Mouse (Mus musculus): ENCODE results near the gene Cnnm2.
"Not testable (repeated sequence)": the region's sequence is repeated elsewhere in the genome, so short reads cannot be mapped to it uniquely, and the experiment has no call there.

Cnnm2 gene

GRCm38 (mm10) chr19:46761247-46761946, at the start of gene Cnnm2:
TSS of gene Cnnm2 (plus strand) at chr19:46761596.
- peak; percentile 100 for DNase-seq (ENCODE audit: low spot score in 2 of 2)

- DNase-seq (ENCODE audit: low spot score in 2 of 2) = no peak
These were observed 47.2 kb upstream of the Cnnm2 start for GRCm38 (mm10) chr19:46714234-46714633.

GRCm38 (mm10) chr19:46715016-46715415, 46.4 kb upstream of the Cnnm2 start:
- no peak for DNase-seq (ENCODE audit: low spot score in 2 of 2)

- no peak for DNase-seq (ENCODE audit: low spot score in 2 of 2)
These were observed 43.2 kb upstream of the Cnnm2 start for GRCm38 (mm10) chr19:46718150-46718549.

- no peak for DNase-seq (ENCODE audit: low spot score in 2 of 2)
These were observed 37.0 kb upstream of the Cnnm2 start for GRCm38 (mm10) chr19:46724411-46724810.

- DNase-seq (ENCODE audit: low spot score in 2 of 2) = no peak
These were observed 35.3 kb upstream of the Cnnm2 start for GRCm38 (mm10) chr19:46726142-46726541.

GRCm38 (mm10) chr19:46727140-46727736, 34.2 kb upstream of the Cnnm2 start:
- DNase-seq (ENCODE audit: low spot score in 2 of 2) = no peak

GRCm38 (mm10) chr19:46727945-46728540, 33.4 kb upstream of the Cnnm2 start:
- DNase-seq (ENCODE audit: low spot score in 2 of 2) = no peak

GRCm38 (mm10) chr19:46728909-46729308, 32.5 kb upstream of the Cnnm2 start:
- no peak for DNase-seq (ENCODE audit: low spot score in 2 of 2)

- no peak for DNase-seq (ENCODE audit: low spot score in 2 of 2)
These were observed 30.0 kb upstream of the Cnnm2 start for GRCm38 (mm10) chr19:46731351-46731750.

GRCm38 (mm10) chr19:46732673-46733072, 28.7 kb upstream of the Cnnm2 start:
- DNase-seq (ENCODE audit: low spot score in 2 of 2) = not testable (repeated sequence)

GRCm38 (mm10) chr19:46733626-46734025, 27.8 kb upstream of the Cnnm2 start:
- no peak for DNase-seq (ENCODE audit: low spot score in 2 of 2)

GRCm38 (mm10) chr19:46735241-46735640, 26.2 kb upstream of the Cnnm2 start:
- no peak for DNase-seq (ENCODE audit: low spot score in 2 of 2)

GRCm38 (mm10) chr19:46737106-46737505, 24.3 kb upstream of the Cnnm2 start:
- DNase-seq (ENCODE audit: low spot score in 2 of 2) = no peak

GRCm38 (mm10) chr19:46740341-46741008, 20.9 kb upstream of the Cnnm2 start:
- DNase-seq (ENCODE audit: low spot score in 2 of 2) = peak in 1 of 2 experiments; percentile 61

GRCm38 (mm10) chr19:46741574-46741973, 19.8 kb upstream of the Cnnm2 start:
- DNase-seq (ENCODE audit: low spot score in 2 of 2) = no peak

- no peak for DNase-seq (ENCODE audit: low spot score in 2 of 2)
These were observed 16.7 kb upstream of the Cnnm2 start for GRCm38 (mm10) chr19:46744681-46745080.

GRCm38 (mm10) chr19:46747799-46748198, 13.6 kb upstream of the Cnnm2 start:
- DNase-seq (ENCODE audit: low spot score in 2 of 2) = no peak

GRCm38 (mm10) chr19:46752235-46752634, 9.2 kb upstream of the Cnnm2 start:
- DNase-seq (ENCODE audit: low spot score in 2 of 2) = no peak

GRCm38 (mm10) chr19:46755066-46755465, 6.3 kb upstream of the Cnnm2 start:
- DNase-seq (ENCODE audit: low spot score in 2 of 2) = no peak

GRCm38 (mm10) chr19:46756221-46756620, 5.2 kb upstream of the Cnnm2 start:
- no peak for DNase-seq (ENCODE audit: low spot score in 2 of 2)

- peak in 1 of 2 experiments; percentile 16 for DNase-seq (ENCODE audit: low spot score in 2 of 2)
These were observed 2.3 kb upstream of the Cnnm2 start for GRCm38 (mm10) chr19:46759096-46759495.
